ENCODE assay signal across 8 mouse cellular contexts in genomic region chr7:19557982-19558900, GRCm38 (mm10). TPM values are rescaled to one million over a fixed set of nuclear protein-coding genes. Genes with fewer than 3 reads are reported as not detected.
DNase-seq lines count a peak whose midpoint lies in the region; ATAC-seq and TF ChIP-seq lines count a peak whose summit lies in the region.

No protein-coding gene starts in this region.

- no peaks in the 10 kb centered on the region for H3K27me3 ChIP-seq in forebrain, embryonic 13.5 days
- no peaks in the 10 kb centered on the region for H3K27me3 ChIP-seq in forebrain, postnatal 0 days (ENCODE audit: insufficient read depth, low read length)
- no peaks in the 10 kb centered on the region for H3K27me3 ChIP-seq in lung, postnatal 0 days (replicated peaks; ENCODE audit: insufficient read depth, low read length)
- no peaks in the 10 kb centered on the region for H3K27me3 ChIP-seq in intestine, embryonic 16.5 days (replicated peaks; ENCODE audit: control insufficient read depth, insufficient read depth, low read length)
- no peaks in the 10 kb centered on the region for H3K27me3 ChIP-seq in stomach, embryonic 14.5 days (ENCODE audit: control insufficient read depth, insufficient read depth, low read length)

- no peak for TF ChIP-seq EP300 in lung, postnatal 0 days (IDR thresholded peaks at IDR 0.05)

- H3K27ac ChIP-seq in forebrain, embryonic 13.5 days = no peak overlapping the region
- H3K27ac ChIP-seq in forebrain, postnatal 0 days (ENCODE audit: low read depth, low read length) = no peak overlapping the region
- H3K27ac ChIP-seq in lung, postnatal 0 days (ENCODE audit: low read length) = peak overlapping the region; percentile 4
- H3K27ac ChIP-seq in intestine, embryonic 16.5 days (ENCODE audit: low read length) = no peak overlapping the region
- H3K27ac ChIP-seq in stomach, embryonic 14.5 days (ENCODE audit: low read length) = no peak overlapping the region

- ATAC-seq in forebrain, embryonic 13.5 days = no peak
- ATAC-seq in forebrain, postnatal 0 days = no peak
- peak; percentile 65 for ATAC-seq in lung, postnatal 0 days
- no peak for ATAC-seq in intestine, embryonic 16.5 days
- ATAC-seq in stomach, embryonic 14.5 days (ENCODE audit: insufficient number of reproducible peaks, insufficient read depth, low FRiP score, low read depth) = 0 out of 2 replicates have a peak, but pooled peaks have one; percentile 19

- peak overlapping the region; percentile 33 for H3K4me2 ChIP-seq in forebrain, embryonic 13.5 days
- H3K4me2 ChIP-seq in forebrain, postnatal 0 days (ENCODE audit: low read depth) = no peak overlapping the region
- H3K4me2 ChIP-seq in lung, postnatal 0 days (replicated peaks; ENCODE audit: low read depth, low read length) = no peak overlapping the region
- H3K4me2 ChIP-seq in intestine, embryonic 16.5 days (ENCODE audit: low read depth, low read length) = no peak overlapping the region
- H3K4me2 ChIP-seq in stomach, embryonic 14.5 days (replicated peaks; ENCODE audit: low read depth, low read length) = no peak overlapping the region

- 0 out of 2 replicates have a peak overlapping the region, but pooled peaks have one; percentile 4 for H3K4me3 ChIP-seq in forebrain, embryonic 13.5 days
- H3K4me3 ChIP-seq in forebrain, postnatal 0 days (ENCODE audit: low read depth, low read length) = no peak overlapping the region
- no peak overlapping the region for H3K4me3 ChIP-seq in lung, postnatal 0 days (ENCODE audit: low read depth, low read length)
- no peak overlapping the region for H3K4me3 ChIP-seq in intestine, embryonic 16.5 days (ENCODE audit: low read length)
- H3K4me3 ChIP-seq in stomach, embryonic 14.5 days (ENCODE audit: low read depth, low read length) = no peak overlapping the region

- peaks cover 43% of the 10 kb centered on the region for H3K4me1 ChIP-seq in forebrain, embryonic 13.5 days
- peaks cover 26% of the 10 kb centered on the region; the same call in 1 of the 2 replicates for H3K4me1 ChIP-seq in forebrain, postnatal 0 days (ENCODE audit: insufficient read depth)
- peaks cover 11% of the 10 kb centered on the region for H3K4me1 ChIP-seq in lung, postnatal 0 days (ENCODE audit: insufficient read depth, low read depth, low read length)
- peaks cover 38% of the 10 kb centered on the region for H3K4me1 ChIP-seq in intestine, embryonic 16.5 days (ENCODE audit: control insufficient read depth, insufficient read depth, low read length)
- peaks cover 19% of the 10 kb centered on the region for H3K4me1 ChIP-seq in stomach, embryonic 14.5 days (ENCODE audit: control insufficient read depth, insufficient read depth, low read length)

- WGBS in forebrain, embryonic 13.5 days = 95% methylated on average over 6 of the region's 6 CpGs
- WGBS in forebrain, postnatal 0 days = 95% methylated on average over 6 of the region's 6 CpGs
- 76% methylated on average over 6 of the region's 6 CpGs for WGBS in lung, postnatal 0 days
- WGBS in intestine, embryonic 16.5 days = 88% methylated on average over 6 of the region's 6 CpGs
- WGBS in stomach, embryonic 14.5 days = 86% methylated on average over 6 of the region's 6 CpGs

- no peak for TF ChIP-seq CTCF in forebrain, postnatal 0 days (IDR thresholded peaks at IDR 0.05; ENCODE audit: low read depth)
- no peak for TF ChIP-seq CTCF in lung, postnatal 0 days (IDR thresholded peaks at IDR 0.05)

- 0 out of 2 replicates have a peak overlapping the region, but pooled peaks have one; percentile 9 for H3K9ac ChIP-seq in forebrain, embryonic 13.5 days
- no peak overlapping the region for H3K9ac ChIP-seq in forebrain, postnatal 0 days
- H3K9ac ChIP-seq in lung, postnatal 0 days (replicated peaks; ENCODE audit: low read depth) = no peak overlapping the region
- 0 out of 2 replicates have a peak overlapping the region, but pooled peaks have one; percentile 7 for H3K9ac ChIP-seq in intestine, embryonic 16.5 days (ENCODE audit: low read depth, low read length)
- no peak overlapping the region for H3K9ac ChIP-seq in stomach, embryonic 14.5 days (replicated peaks; ENCODE audit: low read depth, low read length)

- DNase-seq in forebrain, postnatal 0 days = no peak
- DNase-seq in lung, postnatal 0 days (ENCODE audit: low spot score) = peak; percentile 70
- no peak for DNase-seq in lung, postnatal 36 days
- no peak for DNase-seq in spleen, postnatal 36 days (ENCODE audit: low spot score in 2 of 2)
- DNase-seq in adipocyte (ENCODE audit: low spot score) = no peak

- H3K36me3 ChIP-seq in forebrain, embryonic 13.5 days (ENCODE audit: poor library complexity, severe bottlenecking) = peaks cover 32% of the 10 kb centered on the region
- peaks cover 3% of the 10 kb centered on the region; the same call in 1 of the 2 replicates for H3K36me3 ChIP-seq in forebrain, postnatal 0 days (ENCODE audit: insufficient read depth)
- no peaks in the 10 kb centered on the region for H3K36me3 ChIP-seq in lung, postnatal 0 days (ENCODE audit: insufficient read depth, low read length)
- peaks cover 2% of the 10 kb centered on the region; the same call in 1 of the 2 replicates for H3K36me3 ChIP-seq in intestine, embryonic 16.5 days (ENCODE audit: control insufficient read depth, insufficient read depth, low read length)
- peaks cover 4% of the 10 kb centered on the region for H3K36me3 ChIP-seq in stomach, embryonic 14.5 days (ENCODE audit: control insufficient read depth, insufficient read depth, low read length)

- H3K9me3 ChIP-seq in forebrain, embryonic 13.5 days (replicated peaks) = no peaks in the 10 kb centered on the region
- no peaks in the 10 kb centered on the region for H3K9me3 ChIP-seq in forebrain, postnatal 0 days (ENCODE audit: low read length)
- no peaks in the 10 kb centered on the region for H3K9me3 ChIP-seq in lung, postnatal 0 days (ENCODE audit: low read length)
- no peaks in the 10 kb centered on the region for H3K9me3 ChIP-seq in intestine, embryonic 16.5 days (ENCODE audit: control insufficient read depth, low read length)
- no peaks in the 10 kb centered on the region for H3K9me3 ChIP-seq in stomach, embryonic 14.5 days (ENCODE audit: control insufficient read depth, low read depth, low read length)

RNA-seq across cellular contexts. Expression of gene Ppp1r37, which starts 4.6 kb away (rescaled TPM):
- 22.4 and 23.6 TPM in 2 replicates for polyA plus RNA-seq in forebrain, embryonic 13.5 days (2015; fragmentation: Nextera tagmentation; extraction: Ambion mirVana)
- 86.4 and 87.8 TPM in 2 replicates for total RNA-seq in forebrain, postnatal 0 days (2014; rRNA removed)
- polyA plus RNA-seq in forebrain, postnatal 0 days (2015; fragmentation: Nextera tagmentation; extraction: Ambion mirVana) = 23.4 and 27.2 TPM in 2 replicates
- 19.1 and 20.3 TPM in 2 replicates for polyA plus RNA-seq in lung, postnatal 0 days (2015; fragmentation: Nextera tagmentation; extraction: Ambion mirVana)
- 15.5 and 18.6 TPM in 2 replicates for polyA plus RNA-seq in intestine, embryonic 16.5 days (2015; fragmentation: Nextera tagmentation; extraction: Ambion mirVana)
- polyA plus RNA-seq in stomach, embryonic 14.5 days (2014; fragmentation: Nextera tagmentation; extraction: Ambion mirVana) = 6.3 and 7.1 TPM in 2 replicates

RNA-seq across cellular contexts. Expression of gene Zfp296, which starts 18.8 kb away (rescaled TPM):
- polyA plus RNA-seq in forebrain, embryonic 13.5 days (2015; fragmentation: Nextera tagmentation; extraction: Ambion mirVana) = 0.23 and 0.35 TPM in 2 replicates
- total RNA-seq in forebrain, postnatal 0 days (2014; rRNA removed) = 0.31 and 1.2 TPM in 2 replicates
- polyA plus RNA-seq in forebrain, postnatal 0 days (2015; fragmentation: Nextera tagmentation; extraction: Ambion mirVana) = 0.09 and 0.16 TPM in 2 replicates
- 0.76 and 0.88 TPM in 2 replicates for polyA plus RNA-seq in lung, postnatal 0 days (2015; fragmentation: Nextera tagmentation; extraction: Ambion mirVana)
- 0.42 and 0.64 TPM in 2 replicates for polyA plus RNA-seq in intestine, embryonic 16.5 days (2015; fragmentation: Nextera tagmentation; extraction: Ambion mirVana)
- polyA plus RNA-seq in stomach, embryonic 14.5 days (2014; fragmentation: Nextera tagmentation; extraction: Ambion mirVana) = 1.2 and 2.1 TPM in 2 replicates

RNA-seq across cellular contexts. Expression of gene Gemin7, which starts 19.2 kb away (rescaled TPM):
- 130 TPM in 2 replicates for polyA plus RNA-seq in forebrain, embryonic 13.5 days (2015; fragmentation: Nextera tagmentation; extraction: Ambion mirVana)
- 38.2 and 56.4 TPM in 2 replicates for total RNA-seq in forebrain, postnatal 0 days (2014; rRNA removed)
- 145 and 148 TPM in 2 replicates for polyA plus RNA-seq in forebrain, postnatal 0 days (2015; fragmentation: Nextera tagmentation; extraction: Ambion mirVana)
- 161 and 163 TPM in 2 replicates for polyA plus RNA-seq in lung, postnatal 0 days (2015; fragmentation: Nextera tagmentation; extraction: Ambion mirVana)
- polyA plus RNA-seq in intestine, embryonic 16.5 days (2015; fragmentation: Nextera tagmentation; extraction: Ambion mirVana) = 132 and 137 TPM in 2 replicates
- polyA plus RNA-seq in stomach, embryonic 14.5 days (2014; fragmentation: Nextera tagmentation; extraction: Ambion mirVana) = 163 and 180 TPM in 2 replicates

RNA-seq across cellular contexts. Expression of gene Nkpd1, which starts 40.6 kb away (rescaled TPM):
- polyA plus RNA-seq in forebrain, embryonic 13.5 days (2015; fragmentation: Nextera tagmentation; extraction: Ambion mirVana) = 0.15 and 0.21 TPM in 2 replicates
- total RNA-seq in forebrain, postnatal 0 days (2014; rRNA removed) = 2.0 and 3.4 TPM in 2 replicates
- 1.1 and 2.3 TPM in 2 replicates for polyA plus RNA-seq in forebrain, postnatal 0 days (2015; fragmentation: Nextera tagmentation; extraction: Ambion mirVana)
- 0.05 and 0.15 TPM in 2 replicates for polyA plus RNA-seq in lung, postnatal 0 days (2015; fragmentation: Nextera tagmentation; extraction: Ambion mirVana)
- 0.06 and 0.07 TPM in 2 replicates for polyA plus RNA-seq in intestine, embryonic 16.5 days (2015; fragmentation: Nextera tagmentation; extraction: Ambion mirVana)
- not detected in 2 replicates for polyA plus RNA-seq in stomach, embryonic 14.5 days (2014; fragmentation: Nextera tagmentation; extraction: Ambion mirVana)

RNA-seq across cellular contexts. Expression of gene Clasrp, which starts 46.0 kb away (rescaled TPM):
- 54.0 and 55.7 TPM in 2 replicates for polyA plus RNA-seq in forebrain, embryonic 13.5 days (2015; fragmentation: Nextera tagmentation; extraction: Ambion mirVana)
- total RNA-seq in forebrain, postnatal 0 days (2014; rRNA removed) = 56.0 and 89.0 TPM in 2 replicates
- polyA plus RNA-seq in forebrain, postnatal 0 days (2015; fragmentation: Nextera tagmentation; extraction: Ambion mirVana) = 50.1 and 56.8 TPM in 2 replicates
- polyA plus RNA-seq in lung, postnatal 0 days (2015; fragmentation: Nextera tagmentation; extraction: Ambion mirVana) = 22.6 and 23.8 TPM in 2 replicates
- 30.3 and 32.5 TPM in 2 replicates for polyA plus RNA-seq in intestine, embryonic 16.5 days (2015; fragmentation: Nextera tagmentation; extraction: Ambion mirVana)
- 38.6 and 44.8 TPM in 2 replicates for polyA plus RNA-seq in stomach, embryonic 14.5 days (2014; fragmentation: Nextera tagmentation; extraction: Ambion mirVana)

Comparison
In these comparisons a context has a peak if more than half of its experiments do, and no peak if none do; other contexts are left out.
1. H3K9ac ChIP-seq: peak in forebrain, embryonic 13.5 days (single experiment) and intestine, embryonic 16.5 days (single experiment); none in forebrain, postnatal 0 days (single experiment), lung, postnatal 0 days (single experiment) and stomach, embryonic 14.5 days (single experiment).
2. ATAC-seq: peak in lung, postnatal 0 days (single experiment) and stomach, embryonic 14.5 days (single experiment); none in forebrain, embryonic 13.5 days (single experiment), forebrain, postnatal 0 days (single experiment) and intestine, embryonic 16.5 days (single experiment).